In genomic region chr5:37828001-37828400, GRCm38 (mm10) we compare ENCODE assay signal across 14 mouse cellular contexts. TPM values are rescaled to one million over a fixed set of nuclear protein-coding genes. Genes with fewer than 3 reads are reported as not detected.
A peak's percentile ranks its signal among the peaks of the same experiment; 100 is the strongest.
DNase-seq lines count a peak whose midpoint lies in the region; ATAC-seq and TF ChIP-seq lines count a peak whose summit lies in the region.
"Had no signal": no experiment of that assay in that cellular context is flagged by ENCODE, and none has a peak within 500 bp of the region (broad histone marks: within the 10 kb centered on the region; RNA-seq: fewer than 3 reads in every experiment).

No protein-coding gene starts in this region.

- WGBS in intestine, embryonic 14.5 days: 2% methylated on average over 14 of the region's 14 CpGs
- 2% methylated on average over 14 of the region's 14 CpGs for WGBS in intestine, embryonic 15.5 days
- WGBS in embryonic facial prominence, embryonic 11.5 days: under 1% methylated on average over 14 of the region's 14 CpGs
- WGBS in limb, embryonic 13.5 days: 1% methylated on average over 14 of the region's 14 CpGs
- WGBS in lung, postnatal 0 days: 2% methylated on average over 14 of the region's 14 CpGs

- TF ChIP-seq CTCF in brain, embryonic 14.5 days (IDR thresholded peaks at IDR 0.05; ENCODE audit: borderline replicate concordance, extremely low read depth, insufficient read depth, insufficient read length): no peak
- no peak for TF ChIP-seq CTCF in lung, postnatal 0 days (IDR thresholded peaks at IDR 0.05)

- H3K9ac ChIP-seq in intestine, embryonic 14.5 days (ENCODE audit: low read length): no peak overlapping the region
- H3K9ac ChIP-seq in intestine, embryonic 15.5 days: no peak overlapping the region
- peak overlapping the region; percentile 60; the same call in 1 of the 2 replicates for H3K9ac ChIP-seq in embryonic facial prominence, embryonic 11.5 days (replicated peaks; ENCODE audit: low read length)
- H3K9ac ChIP-seq in limb, embryonic 13.5 days: peak overlapping the region; percentile 13
- no peak overlapping the region for H3K9ac ChIP-seq in lung, postnatal 0 days (replicated peaks; ENCODE audit: low read depth)

- ATAC-seq in intestine, embryonic 14.5 days (replicated peaks; ENCODE audit: low FRiP score, low TSS enrichment, low read depth): no peak
- no peak for ATAC-seq in intestine, embryonic 15.5 days
- no peak for ATAC-seq in embryonic facial prominence, embryonic 11.5 days (replicated peaks; ENCODE audit: insufficient number of reproducible peaks, low FRiP score, low TSS enrichment, low read depth)
- ATAC-seq in limb, embryonic 13.5 days (ENCODE audit: low FRiP score, low read depth): no peak
- no peak for ATAC-seq in lung, postnatal 0 days
- ATAC-seq: intestine, embryonic 16.5 days had no signal

- DNase-seq in intestine, embryonic 14.5 days (ENCODE audit: low spot score): peak; percentile 66
- DNase-seq in brain, embryonic 14.5 days (ENCODE audit: low read depth): peak; percentile 33
- no peak for DNase-seq in embryonic facial prominence, embryonic 11.5 days (ENCODE audit: low spot score)
- DNase-seq in lung, postnatal 0 days (ENCODE audit: low spot score): no peak
- DNase-seq in urinary bladder, postnatal 4 days (ENCODE audit: low spot score in 2 of 2): no peak
- DNase-seq: adrenal gland, postnatal 14 days; gastrocnemius, postnatal 25 days; heart, postnatal 14 days; lung, adult 2 months had no signal

- no peak overlapping the region for H3K4me2 ChIP-seq in intestine, embryonic 14.5 days (ENCODE audit: low read length)
- no peak overlapping the region for H3K4me2 ChIP-seq in intestine, embryonic 15.5 days (replicated peaks)
- H3K4me2 ChIP-seq in embryonic facial prominence, embryonic 11.5 days (ENCODE audit: low read depth, low read length): peak overlapping the region; percentile 62
- H3K4me2 ChIP-seq in limb, embryonic 13.5 days (replicated peaks): peak overlapping the region; percentile 83
- H3K4me2 ChIP-seq in lung, postnatal 0 days (replicated peaks; ENCODE audit: low read depth, low read length): no peak overlapping the region

- no peak overlapping the region for H3K27ac ChIP-seq in intestine, embryonic 14.5 days (ENCODE audit: low read depth)
- H3K27ac ChIP-seq in intestine, embryonic 15.5 days: no peak overlapping the region
- peak overlapping the region; percentile 77 for H3K27ac ChIP-seq in embryonic facial prominence, embryonic 11.5 days (replicated peaks; ENCODE audit: low read depth, low read length)
- H3K27ac ChIP-seq in limb, embryonic 13.5 days: no peak overlapping the region
- no peak overlapping the region for H3K27ac ChIP-seq in lung, postnatal 0 days (ENCODE audit: low read length)
- H3K27ac ChIP-seq: heart, embryonic 10.5 days had no signal

- no peaks in the 10 kb centered on the region for H3K36me3 ChIP-seq in intestine, embryonic 14.5 days (ENCODE audit: control insufficient read depth, insufficient read depth, low read length)
- no peaks in the 10 kb centered on the region for H3K36me3 ChIP-seq in intestine, embryonic 15.5 days
- H3K36me3 ChIP-seq in embryonic facial prominence, embryonic 11.5 days (replicated peaks; ENCODE audit: control insufficient read depth, insufficient read depth, low read depth, low read length): no peaks in the 10 kb centered on the region
- H3K36me3 ChIP-seq in limb, embryonic 13.5 days: no peaks in the 10 kb centered on the region
- H3K36me3 ChIP-seq in lung, postnatal 0 days (ENCODE audit: insufficient read depth, low read length): no peaks in the 10 kb centered on the region
- H3K36me3 ChIP-seq: heart, embryonic 10.5 days had no signal

- TF ChIP-seq EP300 in lung, postnatal 0 days (IDR thresholded peaks at IDR 0.05): no peak

- H3K4me3 ChIP-seq in intestine, embryonic 14.5 days (ENCODE audit: low read depth, low read length): no peak overlapping the region
- H3K4me3 ChIP-seq in intestine, embryonic 15.5 days (replicated peaks): no peak overlapping the region
- H3K4me3 ChIP-seq in embryonic facial prominence, embryonic 11.5 days (ENCODE audit: low read depth, low read length): peak overlapping the region; percentile 72
- peak overlapping the region; percentile 70 for H3K4me3 ChIP-seq in limb, embryonic 13.5 days
- no peak overlapping the region for H3K4me3 ChIP-seq in lung, postnatal 0 days (ENCODE audit: low read depth, low read length)
- H3K4me3 ChIP-seq: myocyte had no signal

- TF ChIP-seq POLR2A in brain, embryonic 14.5 days (IDR thresholded peaks at IDR 0.05; ENCODE audit: borderline replicate concordance, extremely low read depth, insufficient read depth, insufficient read length, poor library complexity, severe bottlenecking): no peak

- peaks cover 9% of the 10 kb centered on the region for H3K4me1 ChIP-seq in intestine, embryonic 14.5 days (replicated peaks; ENCODE audit: control insufficient read depth, insufficient read depth, low read length)
- H3K4me1 ChIP-seq in intestine, embryonic 15.5 days (replicated peaks): peaks cover 17% of the 10 kb centered on the region
- peaks cover 5% of the 10 kb centered on the region; the same call in 1 of the 2 replicates for H3K4me1 ChIP-seq in embryonic facial prominence, embryonic 11.5 days (ENCODE audit: control insufficient read depth, insufficient read depth, low read length)
- peaks cover 43% of the 10 kb centered on the region for H3K4me1 ChIP-seq in limb, embryonic 13.5 days
- H3K4me1 ChIP-seq in lung, postnatal 0 days (ENCODE audit: insufficient read depth, low read depth, low read length): peaks cover 7% of the 10 kb centered on the region; the same call in 1 of the 2 replicates

- H3K27me3 ChIP-seq in intestine, embryonic 14.5 days (replicated peaks; ENCODE audit: control insufficient read depth, insufficient read depth, low read length): peaks cover 100% of the 10 kb centered on the region
- H3K27me3 ChIP-seq in intestine, embryonic 15.5 days (replicated peaks): peaks cover 95% of the 10 kb centered on the region
- H3K27me3 ChIP-seq in embryonic facial prominence, embryonic 11.5 days (ENCODE audit: control insufficient read depth, insufficient read depth, low read length): peaks cover 47% of the 10 kb centered on the region
- H3K27me3 ChIP-seq in limb, embryonic 13.5 days: peaks cover 97% of the 10 kb centered on the region
- H3K27me3 ChIP-seq in lung, postnatal 0 days (replicated peaks; ENCODE audit: insufficient read depth, low read length): peaks cover 84% of the 10 kb centered on the region

- H3K9me3 ChIP-seq in intestine, embryonic 14.5 days (ENCODE audit: control insufficient read depth, low read length): peaks cover 5% of the 10 kb centered on the region; the same call in 1 of the 2 replicates
- no peaks in the 10 kb centered on the region for H3K9me3 ChIP-seq in intestine, embryonic 15.5 days
- no peaks in the 10 kb centered on the region for H3K9me3 ChIP-seq in embryonic facial prominence, embryonic 11.5 days (replicated peaks; ENCODE audit: control insufficient read depth, low read length)
- H3K9me3 ChIP-seq in limb, embryonic 13.5 days: peaks cover 3% of the 10 kb centered on the region; the same call in 1 of the 2 replicates
- H3K9me3 ChIP-seq in lung, postnatal 0 days (ENCODE audit: low read length): no peaks in the 10 kb centered on the region

RNA-seq across cellular contexts. Expression of gene Msx1, which starts 3.6 kb away (rescaled TPM):
- polyA plus RNA-seq in intestine, embryonic 14.5 days (2014; fragmentation: Nextera tagmentation; extraction: Ambion mirVana): 2.8 and 3.1 TPM in 2 replicates
- 3.2 and 3.8 TPM in 2 replicates for polyA plus RNA-seq in intestine, embryonic 15.5 days (2015; fragmentation: Nextera tagmentation; extraction: Ambion mirVana)
- 12.4 and 17.0 TPM in 2 replicates for polyA plus RNA-seq in brain, embryonic 14.5 days (2012; rRNA removed)
- polyA plus RNA-seq in embryonic facial prominence, embryonic 11.5 days (2014; fragmentation: Nextera tagmentation; extraction: Ambion mirVana): 330 and 367 TPM in 2 replicates
- polyA plus RNA-seq in limb, embryonic 13.5 days (2015; fragmentation: Nextera tagmentation; extraction: Ambion mirVana): 272 and 338 TPM in 2 replicates
- 2.2 and 3.4 TPM in 2 replicates for polyA plus RNA-seq in lung, postnatal 0 days (2015; fragmentation: Nextera tagmentation; extraction: Ambion mirVana)

Comparison
In these comparisons a context has a peak if more than half of its experiments do, and no peak if none do; other contexts are left out.
1. DNase-seq: peak in intestine, embryonic 14.5 days (single experiment) and brain, embryonic 14.5 days (single experiment); none in embryonic facial prominence, embryonic 11.5 days (single experiment), lung, postnatal 0 days (single experiment) and urinary bladder, postnatal 4 days (0 of 2).
2. H3K4me2 ChIP-seq: peak in embryonic facial prominence, embryonic 11.5 days (single experiment) and limb, embryonic 13.5 days (single experiment); none in intestine, embryonic 14.5 days (single experiment), intestine, embryonic 15.5 days (single experiment) and lung, postnatal 0 days (single experiment).
3. H3K4me3 ChIP-seq: peak in embryonic facial prominence, embryonic 11.5 days (single experiment) and limb, embryonic 13.5 days (single experiment); none in intestine, embryonic 14.5 days (single experiment), intestine, embryonic 15.5 days (single experiment) and lung, postnatal 0 days (single experiment).
4. H3K9ac ChIP-seq: peak in embryonic facial prominence, embryonic 11.5 days (single experiment) and limb, embryonic 13.5 days (single experiment); none in intestine, embryonic 14.5 days (single experiment), intestine, embryonic 15.5 days (single experiment) and lung, postnatal 0 days (single experiment).
5. RNA of gene Msx1, which starts 3.6 kb away (polyA plus RNA-seq): 272 to 338 TPM in limb, embryonic 13.5 days and 330 to 367 TPM in embryonic facial prominence, embryonic 11.5 days; 12.4 to 17.0 TPM in brain, embryonic 14.5 days, 3.2 to 3.8 TPM in intestine, embryonic 15.5 days, 2.8 to 3.1 TPM in intestine, embryonic 14.5 days and 2.2 to 3.4 TPM in lung, postnatal 0 days; every median in the first group is over 10 times any median in the second.